Mouse (Mus musculus) testis, adult 2 months (tissue): Measurements from ENCODE around the gene Chil1.

Experiments
- CTCF ChIP-seq: fragments of 200-500 bp; IDR thresholded peaks from 2 replicates; pipeline ENCODE4 v1.5.1; 2012; ENCODE audit warnings: low read depth, mild to moderate bottlenecking, inconsistent platforms, low read length, moderate library complexity; ENCODE audit not compliant: control insufficient read depth, insufficient read depth, insufficient replicate concordance
- POLR2A ChIP-seq: fragments of 200-500 bp; IDR thresholded peaks from 2 replicates; pipeline ENCODE4 v1.6.1; 2012; ENCODE audit warnings: low read depth, mild to moderate bottlenecking, inconsistent platforms, low read length, moderate library complexity; ENCODE audit not compliant: control insufficient read depth

- no peak for TF ChIP-seq POLR2A
- TF ChIP-seq CTCF: no peak
Observed at GRCm38 (mm10) chr1:134195571-134195970, 13.6 kb downstream of the Chil1 start.
